Mouse (Mus musculus) heart, postnatal 0 days (tissue): ENCODE measurements around the gene Fxr2. TPM values are rescaled to one million over a fixed set of nuclear protein-coding genes. Genes with fewer than 3 reads are reported as not detected.

Source experiments
- ATAC-seq: fragments of 200-750 bp; cut with Nextera tagmentation; 2 replicates; pipeline ENCODE4 v1.8.0; 2017; ENCODE audit warnings: low read depth, moderate number of reproducible peaks, moderate library complexity; ENCODE audit not compliant: insufficient read depth
- DNase-seq: peaks from one replicate; pipeline ENCODE4 v3.0.0-alpha.2; 2016; ENCODE audit warnings: low spot score
- H3K27ac ChIP-seq: fragments of 300-500 bp; sonication (generic); 2 replicates; pipeline ENCODE4 v1.5.1; 2014; ENCODE audit warnings: low read depth, mild to moderate bottlenecking
- H3K27me3 ChIP-seq: fragments of 300-500 bp; sonication (generic); 2 replicates; pipeline ENCODE4 v1.6.1; 2014; ENCODE audit warnings: low read length, mixed read lengths; ENCODE audit not compliant: control insufficient read depth, insufficient read depth
- H3K36me3 ChIP-seq: fragments of 300-500 bp; sonication (generic); replicated peaks from 2 replicates; pipeline ENCODE4 v1.6.1; 2014; ENCODE audit warnings: low read length, mixed read lengths; ENCODE audit not compliant: control insufficient read depth, insufficient read depth
- H3K4me1 ChIP-seq: fragments of 300-500 bp; sonication (generic); 2 replicates; pipeline ENCODE4 v1.6.1; 2014; ENCODE audit warnings: antibody characterized with exemption; ENCODE audit not compliant: control insufficient read depth, insufficient read depth
- H3K4me2 ChIP-seq: fragments of 300-500 bp; sonication (generic); 2 replicates; pipeline ENCODE4 v1.6.1; 2014; ENCODE audit warnings: low read depth, mild to moderate bottlenecking, low read length, moderate library complexity
- H3K4me3 ChIP-seq: fragments of 300-500 bp; sonication (generic); 2 replicates; pipeline ENCODE4 v1.5.1; 2014; ENCODE audit warnings: low read depth, low read length
- H3K9ac ChIP-seq: fragments of 300-500 bp; sonication (generic); replicated peaks from 2 replicates; pipeline ENCODE4 v1.6.1; 2014; ENCODE audit warnings: low read depth, low read length, mixed read lengths
- H3K9me3 ChIP-seq: fragments of 300-500 bp; sonication (generic); replicated peaks from 2 replicates; pipeline ENCODE4 v1.6.1; 2016; ENCODE audit warnings: low read length; ENCODE audit not compliant: control insufficient read depth
- CTCF ChIP-seq: IDR thresholded peaks from 2 replicates; pipeline ENCODE4 v1.5.1; 2016; ENCODE audit warnings: antibody characterized with exemption, control low read depth, low read depth
- EP300 ChIP-seq: IDR thresholded peaks from 2 replicates; pipeline ENCODE4 v1.6.1; 2016; ENCODE audit warnings: antibody characterized with exemption, low read depth
- WGBS: fragments of 180-500 bp; shearing (Covaris S2); extraction: QIAGEN DNeasy Blood & Tissue Kit; methylation state at CpG from one replicate; pipeline ENCODE4 v1.1.7; 2014; 5-methylcytosine and 5-hydroxymethylcytosine counted together
- polyA plus RNA-seq: library from polyadenylated mRNA; unstranded; fragments of >200 nt; fragmentation: Nextera tagmentation; extraction: Ambion mirVana; gene quantifications from 2 replicates; pipeline ENCODE4 v1.2.1, GENCODE M21; 2015
- total RNA-seq: library from RNA; depleted of rRNA; stranded (reverse); fragments of >200 nt; gene quantifications from 2 replicates; pipeline ENCODE4 v1.2.3, GENCODE M21; 2014; ENCODE audit warnings: low replicate concordance

The Fxr2 gene
- total and polyA plus RNA-seq, 2 experiments from 2014 or later, result 15.8 to 64.7 TPM

- 71% methylated on average over 7 of the region's 7 CpGs for WGBS
- H3K27me3 ChIP-seq, result no peaks in the 10 kb centered on the region
- TF ChIP-seq CTCF (no peak), EP300 (no peak)
- no peak overlapping the region for H3K27ac ChIP-seq
- peaks cover 4% of the 10 kb centered on the region; the same call in 1 of the 2 replicates for H3K36me3 ChIP-seq
- H3K4me1 ChIP-seq, result peaks cover 28% of the 10 kb centered on the region
- DNase-seq (no peak), ATAC-seq (no peak)
- no peaks in the 10 kb centered on the region for H3K9me3 ChIP-seq
- H3K4me2 ChIP-seq, result no peak overlapping the region
- H3K9ac ChIP-seq, result no peak overlapping the region
- H3K4me3 ChIP-seq, result no peak overlapping the region
Measured at GRCm38 (mm10) chr11:69683576-69683975, 50.8 kb downstream of the Fxr2 start.

- H3K4me3 ChIP-seq, result no peak overlapping the region
- WGBS, result 76% methylated on average over 12 of the region's 12 CpGs
- no peaks in the 10 kb centered on the region for H3K27me3 ChIP-seq
- peaks cover 28% of the 10 kb centered on the region for H3K4me1 ChIP-seq
- H3K9ac ChIP-seq, result no peak overlapping the region
- H3K27ac ChIP-seq, result no peak overlapping the region
- H3K36me3 ChIP-seq, result no peaks in the 10 kb centered on the region; the same call in 1 of the 2 replicates
- DNase-seq (no peak), ATAC-seq (no peak)
- H3K4me2 ChIP-seq, result no peak overlapping the region
- TF ChIP-seq CTCF (no peak), EP300 (no peak)
- H3K9me3 ChIP-seq, result no peaks in the 10 kb centered on the region
Measured at GRCm38 (mm10) chr11:69684128-69684745, 51.4 kb downstream of the Fxr2 start.

- Histone ChIP-seq H3K36me3 (no peaks in the 10 kb centered on the region), H3K27ac (peak overlapping the region; percentile 87), H3K27me3 (no peaks in the 10 kb centered on the region), H3K4me3 (no peak overlapping the region), H3K4me2 (no peak overlapping the region), H3K9ac (0 out of 2 replicates have a peak overlapping the region, but pooled peaks have one; percentile 14), H3K4me1 (peaks cover 28% of the 10 kb centered on the region), H3K9me3 (no peaks in the 10 kb centered on the region)
- ATAC-seq, result no peak
- no peak for DNase-seq
- no peak for TF ChIP-seq EP300
- no peak for TF ChIP-seq CTCF
- 87% methylated on average over 6 of the region's 6 CpGs for WGBS
Measured at GRCm38 (mm10) chr11:69684936-69685335, 52.1 kb downstream of the Fxr2 start.

- H3K36me3 ChIP-seq, result no peaks in the 10 kb centered on the region
- peaks cover 28% of the 10 kb centered on the region for H3K4me1 ChIP-seq
- H3K9ac ChIP-seq, result 0 out of 2 replicates have a peak within 1 kb of the TSS, but pooled peaks have one; percentile 15
- no peaks in the 10 kb centered on the region for H3K9me3 ChIP-seq
- H3K27ac ChIP-seq, result peak within 1 kb of the TSS; percentile 87
- WGBS, result 46% methylated on average over 10 of the region's 10 CpGs
- DNase-seq (peak; percentile 79), ATAC-seq (peak; percentile 28; the same call in 1 of the 2 replicates)
- H3K4me2 ChIP-seq, result peak within 1 kb of the TSS; percentile 41
- no peak for TF ChIP-seq EP300
- no peak for TF ChIP-seq CTCF
- H3K27me3 ChIP-seq, result no peaks in the 10 kb centered on the region
- H3K4me3 ChIP-seq, result no peak within 1 kb of the TSS
Measured at GRCm38 (mm10) chr11:69685526-69686148, 52.8 kb downstream of the Fxr2 start, which contains the start of gene Tnfsf13. TSS of gene Tnfsf13 (minus strand) at chr11:69685784.

GRCm38 (mm10) chr11:69686377-69686776 is 53.6 kb downstream of the Fxr2 start:
- Histone ChIP-seq H3K27ac (peak overlapping the region; percentile 87), H3K9me3 (no peaks in the 10 kb centered on the region), H3K36me3 (no peaks in the 10 kb centered on the region), H3K9ac (no peak overlapping the region), H3K4me2 (peak overlapping the region; percentile 41; the same call in 1 of the 2 replicates), H3K4me1 (peaks cover 22% of the 10 kb centered on the region), H3K4me3 (no peak overlapping the region), H3K27me3 (no peaks in the 10 kb centered on the region)
- ATAC-seq (no peak), DNase-seq (peak; percentile 47)
- 11% methylated on average over 4 of the region's 4 CpGs for WGBS
- TF ChIP-seq CTCF, result no peak
- no peak for TF ChIP-seq EP300
